Mouse (Mus musculus): Measurements from ENCODE around the gene Vwa1. TPM values are rescaled to one million over a fixed set of nuclear protein-coding genes. Genes with fewer than 3 reads are reported as not detected.

The Vwa1 gene
- total and polyA plus RNA-seq, 3 experiments, result 0.13 to 1.8 (median 0.15) TPM

GRCm38 (mm10) chr4:155784081-155784701, 9.7 kb upstream of the Vwa1 start:
- Histone ChIP-seq H3K9me3 (replicated peaks; ENCODE audit: low read length) (no peaks in the 10 kb centered on the region), H3K27me3 (replicated peaks) (peaks cover 33% of the 10 kb centered on the region), H3K4me2 (ENCODE audit: insufficient read depth, low read depth, poor library complexity, severe bottlenecking) (peak overlapping the region; percentile 89), H3K4me3 (replicated peaks in 1 of 3; ENCODE audit: low read depth in 2 of 3, low read length in 2 of 3, poor library complexity in 1 of 3) (peak overlapping the region; percentile 44 to 77 (median 51)), H3K36me3 (replicated peaks in 1 of 2; ENCODE audit: control insufficient read depth in 1 of 2, insufficient read depth in 1 of 2, low read length in 1 of 2) (no peaks in the 10 kb centered on the region), H3K79me2 (replicated peaks; ENCODE audit: control insufficient read depth, extremely low read depth, insufficient read depth, poor library complexity, severe bottlenecking) (no peaks in the 10 kb centered on the region), H3K9ac (ENCODE audit: insufficient read depth, low read depth) (peak overlapping the region; percentile 66), H3K27ac (ENCODE audit: insufficient read depth, low read depth) (no peak overlapping the region), H3K4me1 (ENCODE audit: control insufficient read depth in 1 of 2, insufficient read depth in 2 of 2) (peaks cover 0 to 19% of the 10 kb centered on the region in 2 experiments; a peak in 2 of 4 replicates)
- TF ChIP-seq ZC3H11A (IDR thresholded peaks at IDR 0.05; ENCODE audit: low read depth, low read length), result no peak
- TF ChIP-seq ZKSCAN1 (IDR thresholded peaks at IDR 0.05; ENCODE audit: borderline replicate concordance, low read depth, low read length), result no peak
- 0 out of 2 replicates have a peak, but pooled peaks have one; percentile 48 for TF ChIP-seq MYC (IDR thresholded peaks at IDR 0.05; ENCODE audit: low read depth, low read length)
- peak; percentile 40; the same call in 1 of the 2 replicates for TF ChIP-seq IRF4 (IDR thresholded peaks at IDR 0.05; ENCODE audit: low read depth, low read length)
- 0 out of 2 replicates have a peak, but pooled peaks have one; percentile 39 for TF ChIP-seq MAZ (IDR thresholded peaks at IDR 0.05; ENCODE audit: low read depth, low read length)
- TF ChIP-seq KAT2A (IDR thresholded peaks at IDR 0.05; ENCODE audit: insufficient replicate concordance, low read length), result no peak
- no peak for TF ChIP-seq EP300 (IDR thresholded peaks at IDR 0.05; ENCODE audit: low read length)
- peak; percentile 78 for TF ChIP-seq MXI1 (IDR thresholded peaks at IDR 0.05; ENCODE audit: low read depth, low read length)
- TF ChIP-seq JUN (IDR thresholded peaks at IDR 0.05; ENCODE audit: insufficient read depth, low read depth, low read length), result no peak
- no peak for TF ChIP-seq NRF1 (IDR thresholded peaks at IDR 0.05; ENCODE audit: low read depth, low read length)
- no peak for TF ChIP-seq RCOR1 (conservative IDR thresholded peaks at IDR 0.05; ENCODE audit: low read depth, low read length)
- peak; percentile 79 for TF ChIP-seq RAD21 (IDR thresholded peaks at IDR 0.05; ENCODE audit: low read depth, low read length)
- no peak for TF ChIP-seq TCF12 (IDR thresholded peaks at IDR 0.05; ENCODE audit: low read depth, low read length)
- TF ChIP-seq HCFC1 (IDR thresholded peaks at IDR 0.05; ENCODE audit: low read depth, low read length), result no peak
- peak in 1 of 2 experiments; percentile 86; a peak in 2 of 4 replicates for TF ChIP-seq CTCF (conservative IDR thresholded peaks at IDR 0.05 in 1 of 2, IDR thresholded peaks at IDR 0.05 in 1 of 2; ENCODE audit: low read depth in 2 of 2, low read length in 2 of 2)
- TF ChIP-seq SIN3A (IDR thresholded peaks at IDR 0.05; ENCODE audit: low read length), result peak; percentile 67; the same call in 1 of the 2 replicates
- TF ChIP-seq SMC3 (IDR thresholded peaks at IDR 0.05; ENCODE audit: low read depth, low read length), result peak; percentile 70
- no peak for TF ChIP-seq MAX (IDR thresholded peaks at IDR 0.05; ENCODE audit: low read length)
- peak; percentile 7; the same call in 1 of the 2 replicates for TF ChIP-seq BHLHE40 (IDR thresholded peaks at IDR 0.05; ENCODE audit: low read depth, low read length)
- TF ChIP-seq ZNF384 (IDR thresholded peaks at IDR 0.05; ENCODE audit: low read depth, low read length), result 0 out of 2 replicates have a peak, but pooled peaks have one; percentile 10
- TF ChIP-seq ELF1 (IDR thresholded peaks at IDR 0.05; ENCODE audit: low read depth, low read length), result peak; percentile 34; the same call in 1 of the 2 replicates
- TF ChIP-seq MAFK (IDR thresholded peaks at IDR 0.05; ENCODE audit: insufficient replicate concordance, low read length), result no peak
- TF ChIP-seq JUND (conservative IDR thresholded peaks at IDR 0.05; ENCODE audit: low read depth, low read length), result no peak
- TF ChIP-seq USF1 (IDR thresholded peaks at IDR 0.05; ENCODE audit: low read depth, low read length), result no peak
- no peak for TF ChIP-seq E2F4 (IDR thresholded peaks at IDR 0.05; ENCODE audit: insufficient replicate concordance, low read depth, low read length)
- no peak for TF ChIP-seq ETS1 (conservative IDR thresholded peaks at IDR 0.05; ENCODE audit: low read depth, low read length)
- TF ChIP-seq POLR2AphosphoS2 (IDR thresholded peaks at IDR 0.05; ENCODE audit: low read depth, low read length), result no peak
- TF ChIP-seq TBP (conservative IDR thresholded peaks at IDR 0.05; ENCODE audit: low read depth, low read length), result no peak
- no peak for TF ChIP-seq MEF2A (IDR thresholded peaks at IDR 0.05; ENCODE audit: borderline replicate concordance, low read depth, low read length)
- no peak for TF ChIP-seq POLR2A (IDR thresholded peaks at IDR 0.05; ENCODE audit: low read depth, low read length)
- no peak; the same call in none of the 2 replicates for TF ChIP-seq NELFE (IDR thresholded peaks at IDR 0.05; ENCODE audit: low read depth, low read length)
- TF ChIP-seq CHD2 (IDR thresholded peaks at IDR 0.05; ENCODE audit: low read length), result no peak; the same call in 1 of the 2 replicates
- TF ChIP-seq CHD1 (IDR thresholded peaks at IDR 0.05; ENCODE audit: low read depth, low read length), result no peak
- TF ChIP-seq USF2 (conservative IDR thresholded peaks at IDR 0.05; ENCODE audit: low read depth, low read length), result no peak
- no peak for TF ChIP-seq ZMIZ1 (IDR thresholded peaks at IDR 0.05; ENCODE audit: low read depth, low read length)
- peak; percentile 81; the same call in 1 of the 2 replicates for TF ChIP-seq UBTF (IDR thresholded peaks at IDR 0.05; ENCODE audit: low read depth, low read length)
- no peak for TF ChIP-seq PAX5 (IDR thresholded peaks at IDR 0.05; ENCODE audit: low read length)
- TF ChIP-seq GABPA (IDR thresholded peaks at IDR 0.05; ENCODE audit: insufficient replicate concordance, low read depth, low read length), result no peak
- peak; percentile 50 for DNase-seq (ENCODE audit: extremely low read depth)
- dilution Hi-C loops (cut with MboI; ENCODE audit: extremely low pct_ligation_motif_present, extremely low pct_unique_long_range_greater_than_20kb, low sequenced_read_pairs) (no loop called here), in situ Hi-C loops (cut with MboI; ENCODE audit: low pct_ligation_motif_present, low pct_unique_long_range_greater_than_20kb, low sequenced_read_pairs) (no loop called here)

Data from CH12.LX (cell line).